10 mouse cellular contexts compared by ENCODE assay signal in the genomic region with DNA sequence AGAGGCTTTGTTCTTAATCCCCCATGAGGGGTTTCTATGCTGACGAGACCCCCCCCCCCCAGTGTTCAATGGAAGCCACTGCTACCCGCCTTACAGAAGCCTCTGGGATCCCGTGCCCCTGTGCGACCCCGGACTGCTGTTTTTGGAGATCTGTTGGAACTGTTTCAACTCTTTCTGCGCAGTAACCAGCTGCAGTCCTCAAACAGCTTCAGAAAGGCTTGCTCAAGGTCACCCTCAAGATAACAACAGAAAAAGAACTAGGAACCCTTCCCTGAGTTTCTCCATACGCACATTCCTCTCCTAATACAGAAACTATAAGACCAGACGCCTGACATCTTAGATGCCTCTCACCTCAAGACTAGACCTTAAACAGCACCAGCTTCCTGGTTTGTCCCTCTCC. TPM values are rescaled to one million over a fixed set of nuclear protein-coding genes. Genes with fewer than 3 reads are reported as not detected.
A peak's percentile ranks its signal among the peaks of the same experiment; 100 is the strongest.
DNase-seq lines count a peak whose midpoint lies in the region; ATAC-seq and TF ChIP-seq lines count a peak whose summit lies in the region.
"Had no signal": no experiment of that assay in that cellular context is flagged by ENCODE, and none has a peak within 500 bp of the region (broad histone marks: within the 10 kb centered on the region; RNA-seq: fewer than 3 reads in every experiment).

No protein-coding gene starts in this region.

- peaks cover 4% of the 10 kb centered on the region; the same call in 1 of the 2 replicates for H3K27me3 ChIP-seq in lung, postnatal 0 days (replicated peaks; ENCODE audit: insufficient read depth, low read length)
- H3K27me3 ChIP-seq in heart, postnatal 0 days (ENCODE audit: control insufficient read depth, insufficient read depth, low read length): no peaks in the 10 kb centered on the region

- 19% methylated on average over 8 of the region's 8 CpGs for WGBS in lung, postnatal 0 days
- WGBS in heart, postnatal 0 days: 9% methylated on average over 8 of the region's 8 CpGs
- WGBS in olfactory bulb, adult 2 months: 5% methylated on average over 8 of the region's 8 CpGs

- H3K9me3 ChIP-seq in lung, postnatal 0 days (ENCODE audit: low read length): no peaks in the 10 kb centered on the region
- no peaks in the 10 kb centered on the region for H3K9me3 ChIP-seq in heart, postnatal 0 days (replicated peaks; ENCODE audit: control insufficient read depth, low read length)

- TF ChIP-seq POLR2A in olfactory bulb, adult 2 months (IDR thresholded peaks at IDR 0.05; ENCODE audit: insufficient read depth, low read depth, low read length): no peak

- DNase-seq in adrenal gland, adult 2 months: peak; percentile 38
- DNase-seq in adrenal gland, postnatal 14 days: no peak
- DNase-seq in lung, postnatal 0 days (ENCODE audit: low spot score): peak; percentile 48
- DNase-seq in lung, postnatal 36 days: no peak
- DNase-seq in heart, postnatal 0 days (ENCODE audit: low spot score): peak; percentile 91
- DNase-seq in thymus, adult 18-20 months: no peak
- DNase-seq in urinary bladder, postnatal 25 days (ENCODE audit: low spot score): no peak
- DNase-seq: cerebellum, adult 9-10 months; lung, postnatal 14 days had no signal

- no peak for TF ChIP-seq CTCF in lung, postnatal 0 days (IDR thresholded peaks at IDR 0.05)
- no peak for TF ChIP-seq CTCF in heart, postnatal 0 days (IDR thresholded peaks at IDR 0.05; ENCODE audit: low read depth)
- TF ChIP-seq CTCF in olfactory bulb, adult 2 months (IDR thresholded peaks at IDR 0.05; ENCODE audit: insufficient read depth, low read depth, low read length): no peak

- ATAC-seq in lung, postnatal 0 days: peak; percentile 10
- ATAC-seq in heart, postnatal 0 days (ENCODE audit: insufficient read depth, low read depth): peak; percentile 83

- no peak for TF ChIP-seq EP300 in lung, postnatal 0 days (IDR thresholded peaks at IDR 0.05)
- TF ChIP-seq EP300 in heart, postnatal 0 days (IDR thresholded peaks at IDR 0.05; ENCODE audit: low read depth): no peak; the same call in 1 of the 2 replicates

- no peak overlapping the region for H3K27ac ChIP-seq in lung, postnatal 0 days (ENCODE audit: low read length)
- H3K27ac ChIP-seq in heart, postnatal 0 days (ENCODE audit: low read depth): peak overlapping the region; percentile 95
- H3K27ac ChIP-seq in olfactory bulb, adult 2 months (ENCODE audit: insufficient read depth, low read depth, low read length): peak overlapping the region; percentile 94

- no peaks in the 10 kb centered on the region for H3K36me3 ChIP-seq in lung, postnatal 0 days (ENCODE audit: insufficient read depth, low read length)
- no peaks in the 10 kb centered on the region for H3K36me3 ChIP-seq in heart, postnatal 0 days (replicated peaks; ENCODE audit: control insufficient read depth, insufficient read depth, low read length)

- H3K4me2 ChIP-seq in lung, postnatal 0 days (replicated peaks; ENCODE audit: low read depth, low read length): no peak overlapping the region
- H3K4me2 ChIP-seq in heart, postnatal 0 days (ENCODE audit: low read depth, low read length): peak overlapping the region; percentile 43

- H3K4me3 ChIP-seq in lung, postnatal 0 days (ENCODE audit: low read depth, low read length): no peak overlapping the region
- H3K4me3 ChIP-seq in heart, postnatal 0 days (ENCODE audit: low read depth, low read length): no peak overlapping the region
- H3K4me3 ChIP-seq in olfactory bulb, adult 2 months (ENCODE audit: insufficient read depth, low read depth, low read length): peak overlapping the region; percentile 0; the same call in 1 of the 2 replicates

- peaks cover 5% of the 10 kb centered on the region for H3K4me1 ChIP-seq in lung, postnatal 0 days (ENCODE audit: insufficient read depth, low read depth, low read length)
- H3K4me1 ChIP-seq in heart, postnatal 0 days (ENCODE audit: control insufficient read depth, insufficient read depth): peaks cover 62% of the 10 kb centered on the region
- peaks cover 40% of the 10 kb centered on the region for H3K4me1 ChIP-seq in olfactory bulb, adult 2 months (ENCODE audit: control insufficient read depth, insufficient read depth, low read length)

- no peak overlapping the region for H3K9ac ChIP-seq in lung, postnatal 0 days (replicated peaks; ENCODE audit: low read depth)
- H3K9ac ChIP-seq in heart, postnatal 0 days (replicated peaks; ENCODE audit: low read depth, low read length): peak overlapping the region; percentile 22

RNA-seq across cellular contexts. Expression of gene Pcp4l1, which starts 7.0 kb away (rescaled TPM):
- 10 to 100 TPM; 42.6 to 54.7 TPM for total RNA-seq in adrenal gland, adult 2 months (2021)
- polyA plus RNA-seq in adrenal gland, adult 2 months (2012; rRNA removed): 68.9 and 73.5 TPM in 2 replicates
- 37.7 and 40.5 TPM in 2 replicates for total RNA-seq in adrenal gland, postnatal 14 days (2021)
- 3.3 and 4.4 TPM in 2 replicates for polyA plus RNA-seq in lung, postnatal 0 days (2015; fragmentation: Nextera tagmentation; extraction: Ambion mirVana)
- total RNA-seq in heart, postnatal 0 days (2014; rRNA removed; ENCODE audit: low replicate concordance): 40.2 and 48.7 TPM in 2 replicates
- polyA plus RNA-seq in heart, postnatal 0 days (2015; fragmentation: Nextera tagmentation; extraction: Ambion mirVana): 161 and 164 TPM in 2 replicates
- polyA plus RNA-seq in olfactory bulb, adult 2 months (2012; ENCODE audit: insufficient read depth, insufficient read length, low replicate concordance, missing spikeins): 326 and 491 TPM in 2 replicates

RNA-seq across cellular contexts. Expression of gene Nr1i3, which starts 24.7 kb away (rescaled TPM):
- under 1 TPM in 1 of 2 experiments, not detected in 1; 0.40 TPM for total RNA-seq in adrenal gland, adult 2 months (2021)
- polyA plus RNA-seq in adrenal gland, adult 2 months (2012; rRNA removed): not detected in 2 replicates
- total RNA-seq in adrenal gland, postnatal 14 days (2021): 0.83 and 12.4 TPM in 2 replicates
- polyA plus RNA-seq in lung, postnatal 0 days (2015; fragmentation: Nextera tagmentation; extraction: Ambion mirVana): 0.07 and 0.08 TPM in 2 replicates
- total RNA-seq in heart, postnatal 0 days (2014; rRNA removed; ENCODE audit: low replicate concordance): not detected in 2 replicates
- polyA plus RNA-seq in heart, postnatal 0 days (2015; fragmentation: Nextera tagmentation; extraction: Ambion mirVana): 0.27 and 0.30 TPM in 2 replicates
- polyA plus RNA-seq in olfactory bulb, adult 2 months (2012; ENCODE audit: insufficient read depth, insufficient read length, low replicate concordance, missing spikeins): not detected in 2 replicates

RNA-seq across cellular contexts. Expression of gene Tomm40l, which starts 33.3 kb away (rescaled TPM):
- 10 to 100 TPM; 34.4 to 63.1 TPM for total RNA-seq in adrenal gland, adult 2 months (2021)
- polyA plus RNA-seq in adrenal gland, adult 2 months (2012; rRNA removed): 37.2 and 45.3 TPM in 2 replicates
- total RNA-seq in adrenal gland, postnatal 14 days (2021): 52.7 and 58.6 TPM in 2 replicates
- polyA plus RNA-seq in lung, postnatal 0 days (2015; fragmentation: Nextera tagmentation; extraction: Ambion mirVana): 14.9 and 17.1 TPM in 2 replicates
- 82.0 and 97.7 TPM in 2 replicates for total RNA-seq in heart, postnatal 0 days (2014; rRNA removed; ENCODE audit: low replicate concordance)
- 56.0 and 64.6 TPM in 2 replicates for polyA plus RNA-seq in heart, postnatal 0 days (2015; fragmentation: Nextera tagmentation; extraction: Ambion mirVana)
- not detected in 2 replicates for polyA plus RNA-seq in olfactory bulb, adult 2 months (2012; ENCODE audit: insufficient read depth, insufficient read length, low replicate concordance, missing spikeins)

RNA-seq across cellular contexts. Expression of gene Apoa2, which starts 35.8 kb away (rescaled TPM):
- total RNA-seq in adrenal gland, adult 2 months (2021): 10 to 100 TPM in 1 of 2 experiments, 1 to 10 TPM in 1; 4.5 to 48.6 TPM
- polyA plus RNA-seq in adrenal gland, adult 2 months (2012; rRNA removed): 7.8 TPM in 1 of 2 replicates, not detected in the other
- 80.2 and 1,683 TPM in 2 replicates for total RNA-seq in adrenal gland, postnatal 14 days (2021)
- polyA plus RNA-seq in lung, postnatal 0 days (2015; fragmentation: Nextera tagmentation; extraction: Ambion mirVana): 2.3 and 5.5 TPM in 2 replicates
- total RNA-seq in heart, postnatal 0 days (2014; rRNA removed; ENCODE audit: low replicate concordance): 14.5 TPM in 1 of 2 replicates, not detected in the other
- 4.0 and 4.5 TPM in 2 replicates for polyA plus RNA-seq in heart, postnatal 0 days (2015; fragmentation: Nextera tagmentation; extraction: Ambion mirVana)
- not detected in 2 replicates for polyA plus RNA-seq in olfactory bulb, adult 2 months (2012; ENCODE audit: insufficient read depth, insufficient read length, low replicate concordance, missing spikeins)

RNA-seq across cellular contexts. Expression of gene Mpz, which starts 38.5 kb away (rescaled TPM):
- total RNA-seq in adrenal gland, adult 2 months (2021): 1 to 10 TPM in 1 of 2 experiments, under 1 TPM in 1; 0.49 to 1.5 TPM
- 1.7 and 5.1 TPM in 2 replicates for polyA plus RNA-seq in adrenal gland, adult 2 months (2012; rRNA removed)
- 1.5 and 3.2 TPM in 2 replicates for total RNA-seq in adrenal gland, postnatal 14 days (2021)
- polyA plus RNA-seq in lung, postnatal 0 days (2015; fragmentation: Nextera tagmentation; extraction: Ambion mirVana): 0.62 and 0.73 TPM in 2 replicates
- 1.6 and 2.0 TPM in 2 replicates for total RNA-seq in heart, postnatal 0 days (2014; rRNA removed; ENCODE audit: low replicate concordance)
- 0.05 and 0.49 TPM in 2 replicates for polyA plus RNA-seq in heart, postnatal 0 days (2015; fragmentation: Nextera tagmentation; extraction: Ambion mirVana)
- not detected in 2 replicates for polyA plus RNA-seq in olfactory bulb, adult 2 months (2012; ENCODE audit: insufficient read depth, insufficient read length, low replicate concordance, missing spikeins)

Comparison
In these comparisons a context has a peak if more than half of its experiments do, and no peak if none do; other contexts are left out.
1. DNase-seq: peak in adrenal gland, adult 2 months (single experiment), lung, postnatal 0 days (single experiment) and heart, postnatal 0 days (single experiment); none in adrenal gland, postnatal 14 days (single experiment), lung, postnatal 36 days (single experiment), thymus, adult 18-20 months (0 of 2) and urinary bladder, postnatal 25 days (single experiment).
2. RNA of gene Pcp4l1, which starts 7.0 kb away (polyA plus RNA-seq): 326 to 491 TPM in olfactory bulb, adult 2 months, 161 to 164 TPM in heart, postnatal 0 days and 68.9 to 73.5 TPM in adrenal gland, adult 2 months; 3.3 to 4.4 TPM in lung, postnatal 0 days; every median in the first group is over 10 times any median in the second.